Mouse (Mus musculus): ENCODE data around the gene Pou2f3. TPM values are rescaled to one million over a fixed set of nuclear protein-coding genes. Genes with fewer than 3 reads are reported as not detected.

The Pou2f3 gene
- total and polyA plus RNA-seq, 3 experiments, result not detected

DNA sequence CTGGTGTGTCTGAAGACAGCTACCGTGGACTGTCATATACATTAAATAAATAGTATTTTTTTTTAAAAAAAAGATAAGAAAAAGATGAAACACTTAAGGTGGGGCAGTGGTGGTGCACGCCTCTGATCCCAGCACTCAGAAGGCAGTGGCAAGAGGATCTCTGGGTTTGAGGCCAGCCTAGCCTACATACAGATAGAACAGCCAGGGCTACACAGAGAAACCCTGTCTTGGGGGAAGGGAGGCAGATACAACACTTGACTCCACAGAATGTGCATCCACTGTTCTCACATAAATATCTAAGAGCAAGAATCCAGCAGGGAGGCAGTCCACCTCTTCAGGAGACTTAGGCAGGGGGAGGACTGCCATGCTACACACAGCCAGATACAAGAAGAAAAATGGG is 107.2 kb downstream of the Pou2f3 start:
- Histone ChIP-seq H3K27ac (ENCODE audit: control insufficient read depth, low read depth, low read length) (peak overlapping the region; percentile 93), H3K27me3 (ENCODE audit: control insufficient read depth in 1 of 2, insufficient read depth in 2 of 2, low read length in 2 of 2) (no peaks in the 10 kb centered on the region), H3K9me3 (replicated peaks; ENCODE audit: insufficient read depth, low read length) (no peaks in the 10 kb centered on the region), H3K9ac (ENCODE audit: control insufficient read depth, low read depth, low read length, poor library complexity, severe bottlenecking) (peak overlapping the region; percentile 49), H3K36me3 (ENCODE audit: control insufficient read depth in 1 of 2, insufficient read depth in 2 of 2, low read length in 2 of 2) (peaks cover 0 to 42% of the 10 kb centered on the region in 2 experiments; a peak in 2 of 4 replicates), H3K4me1 (ENCODE audit: control insufficient read depth in 1 of 2, insufficient read depth in 2 of 2, low read length in 2 of 2) (peaks cover 11 to 21% of the 10 kb centered on the region in 2 experiments), H3K79me2 (ENCODE audit: control insufficient read depth, insufficient read depth, low read length, poor library complexity) (peaks cover 41% of the 10 kb centered on the region), H3K4me3 (ENCODE audit: control insufficient read depth in 1 of 2, insufficient read depth in 1 of 2, low read depth in 2 of 2, low read length in 2 of 2) (peak overlapping the region; percentile 44 to 82)
- peak; percentile 54 for DNase-seq (ENCODE audit: low read depth, low spot score)
- TF ChIP-seq NELFE (IDR thresholded peaks at IDR 0.05; ENCODE audit: low read depth, low read length) (no peak), MXI1 (IDR thresholded peaks at IDR 0.05; ENCODE audit: low read depth, low read length) (0 out of 2 replicates have a peak, but pooled peaks have one; percentile 20), TBP (IDR thresholded peaks at IDR 0.05; ENCODE audit: low read depth, low read length) (peak; percentile 54; the same call in 1 of the 2 replicates), ZNF384 (IDR thresholded peaks at IDR 0.05; ENCODE audit: low read depth, low read length) (0 out of 2 replicates have a peak, but pooled peaks have one; percentile 16), MAX (IDR thresholded peaks at IDR 0.05; ENCODE audit: low read length) (no peak)

GRCm38 (mm10) chr9:43101936-43102595 is 108.1 kb downstream of the Pou2f3 start:
- Histone ChIP-seq H3K4me1 (ENCODE audit: control insufficient read depth in 1 of 2, insufficient read depth in 2 of 2, low read length in 2 of 2) (peaks cover 13 to 28% of the 10 kb centered on the region in 2 experiments), H3K4me3 (ENCODE audit: control insufficient read depth in 1 of 2, insufficient read depth in 1 of 2, low read depth in 2 of 2, low read length in 2 of 2) (peak overlapping the region; percentile 31 to 44)
- peak; percentile 95 for TF ChIP-seq SIN3A (IDR thresholded peaks at IDR 0.05; ENCODE audit: low read length)
- no peak for TF ChIP-seq KAT2A (conservative IDR thresholded peaks at IDR 0.05; ENCODE audit: low read depth, low read length)
- TF ChIP-seq ELF1 (IDR thresholded peaks at IDR 0.05; ENCODE audit: low read depth, low read length), result no peak
- no peak for TF ChIP-seq ZC3H11A (IDR thresholded peaks at IDR 0.05; ENCODE audit: low read depth, low read length)
- TF ChIP-seq RCOR1 (IDR thresholded peaks at IDR 0.05; ENCODE audit: low read depth, low read length), result peak; percentile 95
- no peak for TF ChIP-seq RAD21 (IDR thresholded peaks at IDR 0.05; ENCODE audit: low read depth, low read length)
- TF ChIP-seq CHD1 (IDR thresholded peaks at IDR 0.05; ENCODE audit: low read depth, low read length), result no peak
- TF ChIP-seq MEF2A (IDR thresholded peaks at IDR 0.05; ENCODE audit: extremely low read depth, insufficient replicate concordance, low read depth, low read length, poor library complexity, severe bottlenecking), result no peak
- no peak for TF ChIP-seq E2F4 (IDR thresholded peaks at IDR 0.05; ENCODE audit: borderline replicate concordance, low read depth, low read length)
- TF ChIP-seq MAX (IDR thresholded peaks at IDR 0.05; ENCODE audit: low read length), result peak; percentile 79
- no peak for TF ChIP-seq NELFE (IDR thresholded peaks at IDR 0.05; ENCODE audit: low read depth, low read length)
- TF ChIP-seq ZKSCAN1 (IDR thresholded peaks at IDR 0.05; ENCODE audit: low read depth, low read length), result no peak
- no peak for TF ChIP-seq GABPA (IDR thresholded peaks at IDR 0.05; ENCODE audit: low read depth, low read length)
- peak; percentile 96 for TF ChIP-seq TCF12 (IDR thresholded peaks at IDR 0.05; ENCODE audit: low read depth, low read length)
- no peak for TF ChIP-seq SMC3 (IDR thresholded peaks at IDR 0.05; ENCODE audit: low read depth, low read length)
- peak; percentile 94 for TF ChIP-seq ETS1 (IDR thresholded peaks at IDR 0.05; ENCODE audit: low read depth, low read length)
- TF ChIP-seq ZMIZ1 (IDR thresholded peaks at IDR 0.05; ENCODE audit: low read depth, low read length), result peak; percentile 66; the same call in 1 of the 2 replicates
- TF ChIP-seq MYB (IDR thresholded peaks at IDR 0.05; ENCODE audit: low read depth, low read length), result peak; percentile 77
- no peak for TF ChIP-seq USF1 (IDR thresholded peaks at IDR 0.05; ENCODE audit: low read depth, low read length)
- no peak for TF ChIP-seq POLR2AphosphoS5 (IDR thresholded peaks at IDR 0.05; ENCODE audit: borderline replicate concordance, low read depth, low read length)
- no peak for TF ChIP-seq UBTF (IDR thresholded peaks at IDR 0.05; ENCODE audit: borderline replicate concordance, insufficient read depth, low read depth, low read length)
- peak; percentile 90 for TF ChIP-seq BHLHE40 (IDR thresholded peaks at IDR 0.05; ENCODE audit: borderline replicate concordance, low read depth, low read length)
- no peak for TF ChIP-seq MAZ (IDR thresholded peaks at IDR 0.05; ENCODE audit: low read depth, low read length)
- peak; percentile 24; the same call in 1 of the 2 replicates for TF ChIP-seq MAFK (IDR thresholded peaks at IDR 0.05; ENCODE audit: borderline replicate concordance, low read depth, low read length)
- peak; percentile 93 to 95 for TF ChIP-seq EP300 (IDR thresholded peaks at IDR 0.05; ENCODE audit: low read depth in 1 of 2, low read length in 2 of 2)
- TF ChIP-seq TAL1 (IDR thresholded peaks at IDR 0.05; ENCODE audit: low read length), result peak; percentile 99
- peak; percentile 93 for TF ChIP-seq MXI1 (IDR thresholded peaks at IDR 0.05; ENCODE audit: low read depth, low read length)
- peak; percentile 96 for TF ChIP-seq GATA1 (IDR thresholded peaks at IDR 0.05; ENCODE audit: low read depth, low read length)

More at GRCm38 (mm10) chr9:43101936-43102595, 108.1 kb downstream of the Pou2f3 start:
- Histone ChIP-seq H3K27ac (ENCODE audit: control insufficient read depth, low read depth, low read length) (peak overlapping the region; percentile 93), H3K36me3 (ENCODE audit: control insufficient read depth in 1 of 2, insufficient read depth in 2 of 2, low read length in 2 of 2) (peaks cover 0 to 50% of the 10 kb centered on the region in 2 experiments; a peak in 2 of 4 replicates), H3K79me2 (ENCODE audit: control insufficient read depth, insufficient read depth, low read length, poor library complexity) (peaks cover 47% of the 10 kb centered on the region), H3K9me3 (replicated peaks; ENCODE audit: insufficient read depth, low read length) (no peaks in the 10 kb centered on the region), H3K9ac (ENCODE audit: control insufficient read depth, low read depth, low read length, poor library complexity, severe bottlenecking) (peak overlapping the region; percentile 36), H3K27me3 (ENCODE audit: control insufficient read depth in 1 of 2, insufficient read depth in 2 of 2, low read length in 2 of 2) (no peaks in the 10 kb centered on the region)
- DNase-seq (ENCODE audit: low read depth, low spot score), result peak; percentile 96

All from MEL (cell line).